Mouse (Mus musculus) E14TG2a.4 (cell line): ENCODE data around the gene Bhlhe40.
A peak's percentile ranks its signal among the peaks of the same experiment; 100 is the strongest.

ENCODE experiments used
- CTCF ChIP-seq: conservative IDR thresholded peaks from 2 replicates; pipeline ENCODE4 v1.5.1; 2014; ENCODE audit warnings: low read length
- NANOG ChIP-seq: IDR thresholded peaks from 2 replicates; pipeline ENCODE4 v1.6.1; 2014; ENCODE audit warnings: borderline replicate concordance, low read length, mixed read lengths
- POU5F1 ChIP-seq: IDR thresholded peaks from 2 replicates; pipeline ENCODE4 v1.6.1; 2014; ENCODE audit warnings: low read length, borderline replicate concordance

- TF ChIP-seq CTCF (no peak), POU5F1 (no peak), NANOG (peak; percentile 37; the same call in 1 of the 2 replicates)
These were observed 37.3 kb upstream of the Bhlhe40 start for GRCm38 (mm10) chr6:108623028-108623565.
